Mouse (Mus musculus) cerebellum, adult 2 months (tissue): ENCODE data around the gene Nxph4.

ENCODE experiments used
- CTCF ChIP-seq: fragments of 200-500 bp; IDR thresholded peaks from 2 replicates; pipeline ENCODE4 v1.5.1; 2011; ENCODE audit warnings: low read depth, mild to moderate bottlenecking, control low read depth, low read length, moderate library complexity, borderline replicate concordance; ENCODE audit not compliant: insufficient read depth
- POLR2A ChIP-seq: fragments of 200-500 bp; IDR thresholded peaks from 2 replicates; pipeline ENCODE4 v1.6.1; 2011; ENCODE audit warnings: low read length, control low read depth, borderline replicate concordance; ENCODE audit not compliant: insufficient read depth

- no peak for TF ChIP-seq POLR2A
- no peak for TF ChIP-seq CTCF
These were observed 29.9 kb upstream of the Nxph4 start for GRCm38 (mm10) chr10:127564301-127564700.
